Mouse (Mus musculus): ENCODE results near the gene Tmub2. TPM values are rescaled to one million over a fixed set of nuclear protein-coding genes. Genes with fewer than 3 reads are reported as not detected.

Tmub2 gene
- total and polyA plus RNA-seq, 2 experiments: 18.1 to 34.2 TPM

DNA sequence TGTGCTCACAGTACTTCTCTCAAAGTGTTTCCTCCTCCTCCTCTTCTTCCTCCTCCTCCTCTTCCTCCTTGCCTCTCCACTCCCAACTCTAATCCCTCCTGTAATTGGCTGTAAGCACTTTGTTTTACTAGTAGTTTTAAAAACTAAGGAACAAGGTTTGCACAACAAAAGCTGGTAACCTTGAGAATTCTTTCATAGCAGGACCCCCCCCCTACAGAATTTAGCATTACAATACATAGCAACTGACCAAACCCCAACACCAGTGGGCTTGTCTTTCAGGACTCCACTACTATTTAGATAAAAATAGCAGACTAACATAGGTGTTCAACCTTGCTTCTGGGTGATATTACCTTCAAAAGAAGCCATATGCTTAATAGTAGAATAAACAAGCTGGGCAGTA, 44.8 kb downstream of the Tmub2 start:
- no peak for DNase-seq (ENCODE audit: extremely low read depth, low read depth, low spot score)
- Histone ChIP-seq H3K4me1 (ENCODE audit: control insufficient read depth, insufficient read depth, low read length) (no peaks in the 10 kb centered on the region), H3K27ac (replicated peaks; ENCODE audit: insufficient read depth, low read depth, low read length) (no peak overlapping the region), H3K79me2 (ENCODE audit: control insufficient read depth, insufficient read depth, low read length) (no peaks in the 10 kb centered on the region), H3K36me3 (ENCODE audit: control insufficient read depth, insufficient read depth, low read length) (no peaks in the 10 kb centered on the region), H3K9ac (ENCODE audit: low read depth, low read length) (no peak overlapping the region), H3K27me3 (ENCODE audit: control insufficient read depth, insufficient read depth, low read length) (no peaks in the 10 kb centered on the region), H3K4me3 (ENCODE audit: insufficient read depth, low read depth, low read length) (no peak overlapping the region)
- TF ChIP-seq POLR2A (IDR thresholded peaks at IDR 0.05; ENCODE audit: extremely low read depth, insufficient read depth, low read length) (no peak), CTCF (IDR thresholded peaks at IDR 0.05; ENCODE audit: low read depth, low read length) (no peak)

DNA sequence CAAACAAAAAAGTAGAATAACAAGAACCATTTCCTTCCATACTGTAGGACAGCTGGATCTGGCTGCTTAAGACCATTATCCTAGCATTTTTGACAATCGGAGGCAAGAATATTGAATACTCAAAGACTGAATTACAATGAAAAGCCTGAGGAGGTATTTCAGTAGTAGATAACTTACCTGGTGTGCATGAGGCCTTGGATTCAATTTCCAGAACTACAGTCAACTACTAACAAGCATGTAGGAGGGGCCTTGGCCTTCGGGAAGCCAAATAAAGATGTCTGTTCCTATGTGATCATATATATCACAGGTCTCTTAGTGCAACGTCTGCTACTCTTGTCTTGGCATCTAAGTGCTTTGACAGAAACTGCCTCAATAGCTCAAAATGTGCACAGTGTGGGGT, 45.3 kb downstream of the Tmub2 start:
- TF ChIP-seq POLR2A (IDR thresholded peaks at IDR 0.05; ENCODE audit: extremely low read depth, insufficient read depth, low read length): no peak
- no peak for TF ChIP-seq CTCF (IDR thresholded peaks at IDR 0.05; ENCODE audit: low read depth, low read length)
- Histone ChIP-seq H3K9ac (ENCODE audit: low read depth, low read length) (no peak overlapping the region), H3K79me2 (ENCODE audit: control insufficient read depth, insufficient read depth, low read length) (no peaks in the 10 kb centered on the region), H3K27me3 (ENCODE audit: control insufficient read depth, insufficient read depth, low read length) (no peaks in the 10 kb centered on the region), H3K4me1 (ENCODE audit: control insufficient read depth, insufficient read depth, low read length) (no peaks in the 10 kb centered on the region), H3K36me3 (ENCODE audit: control insufficient read depth, insufficient read depth, low read length) (no peaks in the 10 kb centered on the region), H3K27ac (replicated peaks; ENCODE audit: insufficient read depth, low read depth, low read length) (no peak overlapping the region), H3K4me3 (ENCODE audit: insufficient read depth, low read depth, low read length) (no peak overlapping the region)
- WGBS: 88% methylated on average over 3 of the region's 3 CpGs
- DNase-seq (ENCODE audit: extremely low read depth, low read depth, low spot score): no peak

DNA sequence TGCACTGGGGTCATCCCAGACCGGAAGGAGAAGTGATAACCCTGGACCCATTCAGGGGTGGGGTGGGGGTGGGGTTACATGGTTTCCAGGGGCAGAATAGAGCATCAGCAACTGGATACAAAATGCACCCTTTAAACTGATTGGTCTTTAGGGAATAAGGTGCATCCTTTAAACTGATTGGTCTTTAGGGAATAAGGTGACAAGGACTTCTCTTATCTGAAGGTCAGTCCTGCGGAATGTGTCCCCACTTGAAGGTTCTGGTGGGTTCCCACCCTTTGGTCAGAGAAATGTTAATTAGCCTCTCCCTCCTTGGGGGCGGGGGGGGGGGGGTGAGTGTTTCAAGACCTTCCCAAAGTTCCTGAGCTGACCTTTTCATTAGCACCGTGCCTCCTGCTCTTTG, 47.1 kb downstream of the Tmub2 start:
- no peaks in the 10 kb centered on the region for H3K27me3 ChIP-seq (ENCODE audit: control insufficient read depth, insufficient read depth, low read length)
- WGBS: 53% methylated on average over 4 of the region's 4 CpGs

DNA sequence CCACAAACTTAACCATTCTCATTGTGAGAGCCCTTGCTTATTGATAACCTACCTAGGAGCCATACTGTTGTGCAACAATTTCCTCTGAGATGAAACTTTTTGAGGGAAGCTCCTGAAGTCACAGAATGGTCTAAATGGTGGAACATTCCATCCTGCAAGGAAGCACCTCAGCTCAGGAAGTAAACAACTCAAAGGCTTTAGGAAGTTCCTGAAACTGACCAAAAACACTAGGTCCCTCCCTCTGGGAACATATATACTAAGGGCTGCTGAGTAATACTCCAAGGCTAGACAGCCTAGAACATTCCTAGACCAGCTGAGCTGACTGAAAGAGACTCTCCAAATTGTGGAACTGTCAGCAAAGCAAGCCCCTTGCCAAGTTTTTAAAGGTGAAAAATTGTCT, 48.3 kb downstream of the Tmub2 start:
- H3K4me1 ChIP-seq (ENCODE audit: control insufficient read depth, insufficient read depth, low read length): no peaks in the 10 kb centered on the region
- H3K9ac ChIP-seq (ENCODE audit: low read depth, low read length): no peak overlapping the region
- no peaks in the 10 kb centered on the region for H3K36me3 ChIP-seq (ENCODE audit: control insufficient read depth, insufficient read depth, low read length)
- H3K4me3 ChIP-seq (ENCODE audit: insufficient read depth, low read depth, low read length): no peak overlapping the region
- TF ChIP-seq CTCF (IDR thresholded peaks at IDR 0.05; ENCODE audit: low read depth, low read length) (no peak), POLR2A (IDR thresholded peaks at IDR 0.05; ENCODE audit: extremely low read depth, insufficient read depth, low read length) (no peak)
- no peaks in the 10 kb centered on the region for H3K27me3 ChIP-seq (ENCODE audit: control insufficient read depth, insufficient read depth, low read length)
- no peak for DNase-seq (ENCODE audit: extremely low read depth, low read depth, low spot score)
- no peaks in the 10 kb centered on the region for H3K79me2 ChIP-seq (ENCODE audit: control insufficient read depth, insufficient read depth, low read length)
- no peak overlapping the region for H3K27ac ChIP-seq (replicated peaks; ENCODE audit: insufficient read depth, low read depth, low read length)

More for the DNA sequence above, 47.1 kb downstream of the Tmub2 start:
- no peak for DNase-seq (ENCODE audit: extremely low read depth, low read depth, low spot score)
- TF ChIP-seq CTCF (IDR thresholded peaks at IDR 0.05; ENCODE audit: low read depth, low read length) (no peak), POLR2A (IDR thresholded peaks at IDR 0.05; ENCODE audit: extremely low read depth, insufficient read depth, low read length) (no peak)
- Histone ChIP-seq H3K36me3 (ENCODE audit: control insufficient read depth, insufficient read depth, low read length) (no peaks in the 10 kb centered on the region), H3K4me3 (ENCODE audit: insufficient read depth, low read depth, low read length) (no peak overlapping the region), H3K4me1 (ENCODE audit: control insufficient read depth, insufficient read depth, low read length) (no peaks in the 10 kb centered on the region), H3K27ac (replicated peaks; ENCODE audit: insufficient read depth, low read depth, low read length) (no peak overlapping the region), H3K9ac (ENCODE audit: low read depth, low read length) (no peak overlapping the region), H3K79me2 (ENCODE audit: control insufficient read depth, insufficient read depth, low read length) (no peaks in the 10 kb centered on the region)

DNA sequence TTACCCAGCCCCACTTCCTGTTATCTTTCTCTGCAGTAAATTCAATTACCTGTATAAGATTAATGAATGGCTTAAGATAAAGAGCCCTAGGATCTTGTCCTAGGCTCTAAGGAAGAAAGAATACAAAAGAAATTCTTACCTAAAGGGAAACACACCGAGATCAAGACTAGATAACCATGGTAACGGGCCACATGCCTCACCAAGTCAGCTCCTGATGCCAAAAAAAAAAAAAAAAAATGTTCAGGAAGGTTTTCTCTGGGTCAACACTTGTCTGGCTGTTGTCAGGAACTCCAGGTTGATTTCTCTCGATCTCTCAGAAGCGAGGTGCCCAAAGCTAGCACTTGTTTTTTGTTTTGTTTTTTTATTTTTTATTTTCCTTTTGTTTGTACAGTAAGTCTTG, 49.3 kb downstream of the Tmub2 start:
- no peak for TF ChIP-seq CTCF (IDR thresholded peaks at IDR 0.05; ENCODE audit: low read depth, low read length)
- TF ChIP-seq POLR2A (IDR thresholded peaks at IDR 0.05; ENCODE audit: extremely low read depth, insufficient read depth, low read length): no peak
- Histone ChIP-seq H3K36me3 (ENCODE audit: control insufficient read depth, insufficient read depth, low read length) (no peaks in the 10 kb centered on the region), H3K4me1 (ENCODE audit: control insufficient read depth, insufficient read depth, low read length) (no peaks in the 10 kb centered on the region), H3K27ac (replicated peaks; ENCODE audit: insufficient read depth, low read depth, low read length) (no peak overlapping the region), H3K9ac (ENCODE audit: low read depth, low read length) (no peak overlapping the region), H3K27me3 (ENCODE audit: control insufficient read depth, insufficient read depth, low read length) (no peaks in the 10 kb centered on the region), H3K4me3 (ENCODE audit: insufficient read depth, low read depth, low read length) (no peak overlapping the region), H3K79me2 (ENCODE audit: control insufficient read depth, insufficient read depth, low read length) (no peaks in the 10 kb centered on the region)
- 71% methylated on average over 4 of the region's 4 CpGs for WGBS
- DNase-seq (ENCODE audit: extremely low read depth, low read depth, low spot score): no peak

DNA sequence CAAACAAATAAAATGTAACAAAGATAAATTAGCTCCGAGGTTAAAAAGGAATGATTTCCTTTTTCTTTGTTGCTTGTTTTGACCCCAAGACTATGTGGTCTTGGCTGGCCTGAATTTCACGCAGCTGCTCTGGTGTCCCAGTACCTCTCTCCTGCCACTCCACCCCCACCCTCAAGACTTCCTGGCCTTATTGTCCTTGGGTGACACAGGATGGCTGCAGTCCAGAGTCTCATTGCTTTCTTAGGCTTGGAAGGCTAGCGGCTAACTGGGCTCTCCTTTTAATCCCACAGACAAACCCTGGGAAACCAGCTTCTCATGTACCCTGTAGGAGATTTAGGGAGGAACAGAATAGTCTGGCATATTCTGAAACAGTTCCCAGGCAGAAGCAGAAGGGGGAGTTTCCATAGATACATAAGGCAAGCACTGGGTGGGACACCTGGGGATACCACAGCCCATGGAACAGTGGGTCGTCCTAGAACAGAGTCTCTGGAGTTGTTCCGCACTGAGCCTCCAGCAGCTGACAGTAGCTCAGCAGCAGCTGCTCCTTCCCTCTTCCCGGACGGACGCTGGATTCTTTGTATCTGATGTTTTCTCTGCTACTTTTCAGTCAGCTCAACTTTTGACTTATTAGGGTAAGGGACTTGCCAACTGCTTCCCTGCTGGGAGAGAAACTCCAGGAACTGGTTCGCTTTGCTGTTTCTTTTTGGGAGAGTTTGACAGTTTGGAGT, 50.4 kb downstream of the Tmub2 start:
- DNase-seq (ENCODE audit: extremely low read depth, low read depth, low spot score): no peak
- no peak overlapping the region for H3K27ac ChIP-seq (replicated peaks; ENCODE audit: insufficient read depth, low read depth, low read length)

More for the DNA sequence above, 50.4 kb downstream of the Tmub2 start:
- no peaks in the 10 kb centered on the region for H3K4me1 ChIP-seq (ENCODE audit: control insufficient read depth, insufficient read depth, low read length)
- no peaks in the 10 kb centered on the region for H3K27me3 ChIP-seq (ENCODE audit: control insufficient read depth, insufficient read depth, low read length)
- H3K79me2 ChIP-seq (ENCODE audit: control insufficient read depth, insufficient read depth, low read length): no peaks in the 10 kb centered on the region
- WGBS: 62% methylated on average over 9 of the region's 9 CpGs
- no peaks in the 10 kb centered on the region for H3K36me3 ChIP-seq (ENCODE audit: control insufficient read depth, insufficient read depth, low read length)
- TF ChIP-seq POLR2A (IDR thresholded peaks at IDR 0.05; ENCODE audit: extremely low read depth, insufficient read depth, low read length) (no peak), CTCF (IDR thresholded peaks at IDR 0.05; ENCODE audit: low read depth, low read length) (no peak)
- H3K9ac ChIP-seq (ENCODE audit: low read depth, low read length): no peak overlapping the region
- H3K4me3 ChIP-seq (ENCODE audit: insufficient read depth, low read depth, low read length): no peak overlapping the region
